ENCODE assay signal across 13 mouse cellular contexts in the genomic region with DNA sequence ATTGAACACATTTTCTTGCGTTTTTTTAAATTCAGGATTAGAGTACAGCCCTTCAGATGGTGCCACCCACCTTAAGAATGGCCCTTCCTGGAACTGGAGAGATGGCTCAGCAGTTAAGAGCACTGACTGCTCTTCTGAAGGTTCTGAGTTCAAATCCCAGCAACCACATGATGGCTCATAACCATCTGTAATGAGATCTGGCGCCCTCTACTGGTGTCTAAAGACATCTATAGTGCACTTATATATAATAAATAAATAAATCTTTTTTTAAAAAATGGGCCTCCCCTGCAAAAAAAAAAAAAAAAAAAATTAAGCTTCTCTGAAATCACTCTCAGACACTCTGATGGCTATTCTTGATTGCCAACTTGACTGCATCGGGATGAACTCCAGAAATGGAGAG. TPM values are rescaled to one million over a fixed set of nuclear protein-coding genes. Genes with fewer than 3 reads are reported as not detected.
DNase-seq lines count a peak whose midpoint lies in the region; ATAC-seq and TF ChIP-seq lines count a peak whose summit lies in the region.
"Had no signal": no experiment of that assay in that cellular context is flagged by ENCODE, and none has a peak within 500 bp of the region (broad histone marks: within the 10 kb centered on the region; RNA-seq: fewer than 3 reads in every experiment).

No protein-coding gene starts in this region.

- no peak overlapping the region for H3K27ac ChIP-seq in cerebellum, adult 2 months (ENCODE audit: insufficient read depth, low read length)
- H3K27ac ChIP-seq in liver, embryonic 14.5 days: no peak overlapping the region

- TF ChIP-seq POLR2A in cerebellum, adult 2 months (IDR thresholded peaks at IDR 0.05; ENCODE audit: borderline replicate concordance, insufficient read depth, low read length): no peak

- no peak for ATAC-seq in liver, embryonic 14.5 days (ENCODE audit: insufficient read depth)

- no peaks in the 10 kb centered on the region for H3K9me3 ChIP-seq in liver, embryonic 14.5 days (ENCODE audit: control insufficient read depth, low read length)
- H3K9me3 ChIP-seq: heart, embryonic 12.5 days; megakaryocyte, embryonic 14.5 days had no signal

- TF ChIP-seq CTCF in cerebellum, adult 2 months (IDR thresholded peaks at IDR 0.05; ENCODE audit: borderline replicate concordance, insufficient read depth, low read depth, low read length): no peak
- peak; percentile 41; the same call in 1 of the 2 replicates for TF ChIP-seq CTCF in liver, embryonic 14.5 days (IDR thresholded peaks at IDR 0.05; ENCODE audit: low read depth)

- H3K4me3 ChIP-seq in cerebellum, adult 2 months (replicated peaks; ENCODE audit: insufficient read depth, low read depth, low read length): no peak overlapping the region
- H3K4me3 ChIP-seq in liver, embryonic 14.5 days (ENCODE audit: insufficient read depth in 1 of 2, low read depth in 2 of 2, low read length in 2 of 2): no peak overlapping the region
- H3K4me3 ChIP-seq: heart, embryonic 12.5 days; megakaryocyte, embryonic 14.5 days had no signal

- WGBS in cerebellum, adult 2 months: 63% methylated on average over 3 of the region's 3 CpGs
- WGBS in liver, embryonic 14.5 days (ENCODE audit: insufficient replicate concordance): 46% methylated on average over 3 of the region's 3 CpGs

- DNase-seq in cerebellum, postnatal 14 days: peak; percentile 12 to 25
- DNase-seq in cerebellum, adult 2 months: no peak
- DNase-seq in liver, embryonic 14.5 days (ENCODE audit: low read depth in 3 of 3, low spot score in 3 of 3): peak in 2 of 3 experiments; percentile 7
- DNase-seq in liver (no peak), ES-CJ7 (ENCODE audit: low read depth, low spot score) (peak; percentile 40)
- peak; percentile 35 for DNase-seq in embryo, embryonic 11 days
- no peak for DNase-seq in natural killer cell, adult 2 months (ENCODE audit: low spot score in 2 of 2)
- no peak for DNase-seq in urinary bladder, adult 2 months (ENCODE audit: low spot score)
- DNase-seq: adrenal gland, postnatal 14 days had no signal

- H3K9ac ChIP-seq in liver, embryonic 14.5 days (replicated peaks): no peak overlapping the region
- H3K9ac ChIP-seq: heart, embryonic 12.5 days had no signal

- H3K27me3 ChIP-seq in cerebellum, adult 2 months (ENCODE audit: control insufficient read depth, insufficient read depth, low read length): no peaks in the 10 kb centered on the region
- no peaks in the 10 kb centered on the region for H3K27me3 ChIP-seq in liver, embryonic 14.5 days (ENCODE audit: control insufficient read depth, insufficient read depth, low read length)

- H3K4me2 ChIP-seq in liver, embryonic 14.5 days (ENCODE audit: low read depth): no peak overlapping the region
- H3K4me2 ChIP-seq: heart, embryonic 12.5 days had no signal

- no peaks in the 10 kb centered on the region for H3K36me3 ChIP-seq in liver, embryonic 14.5 days (replicated peaks; ENCODE audit: control insufficient read depth, insufficient read depth, low read depth)
- H3K36me3 ChIP-seq: heart, embryonic 12.5 days had no signal

- no peak for TF ChIP-seq EP300 in liver, embryonic 14.5 days (IDR thresholded peaks at IDR 0.05; ENCODE audit: low read depth)

- no peaks in the 10 kb centered on the region for H3K4me1 ChIP-seq in cerebellum, adult 2 months (ENCODE audit: control insufficient read depth, insufficient read depth, low read length)
- 0 out of 4 replicates have a peak, but pooled peaks cover 0 to 1% of the 10 kb centered on the region in 2 experiments for H3K4me1 ChIP-seq in liver, embryonic 14.5 days (replicated peaks; ENCODE audit: control insufficient read depth in 2 of 2, insufficient read depth in 2 of 2, low read length in 1 of 2)
- H3K4me1 ChIP-seq: heart, embryonic 12.5 days had no signal

RNA-seq across cellular contexts. Expression of gene Cd209g, which starts 7.8 kb away (rescaled TPM):
- polyA plus RNA-seq in cerebellum, adult 2 months (2012; rRNA removed): 0.20 and 0.21 TPM in 2 replicates
- polyA plus RNA-seq in liver, embryonic 14.5 days (2012; rRNA removed): 0.03 TPM in 1 of 2 replicates, not detected in the other
- 0.14 TPM in 1 of 2 replicates, not detected in the other for polyA plus RNA-seq in liver, embryonic 14.5 days (2014; fragmentation: Nextera tagmentation; extraction: Ambion mirVana)
- 6.7 and 13.7 TPM in 2 replicates for polyA plus RNA-seq in urinary bladder, adult 2 months (2012; rRNA removed)
- polyA plus RNA-seq: C2C12; heart, embryonic 12.5 days; kidney, embryonic 14.5 days had no signal

RNA-seq across cellular contexts. Expression of gene Evi5l, which starts 24.6 kb away (rescaled TPM):
- 66.5 and 73.3 TPM in 2 replicates for polyA plus RNA-seq in cerebellum, adult 2 months (2012; rRNA removed)
- 3.3 TPM in 2 replicates for polyA plus RNA-seq in liver, embryonic 14.5 days (2012; rRNA removed)
- polyA plus RNA-seq in liver, embryonic 14.5 days (2014; fragmentation: Nextera tagmentation; extraction: Ambion mirVana): 3.4 and 4.9 TPM in 2 replicates
- 13.7 and 19.1 TPM in 2 replicates for polyA plus RNA-seq in urinary bladder, adult 2 months (2012; rRNA removed)

RNA-seq across cellular contexts. Expression of gene Cd209f, which starts 36.1 kb away (rescaled TPM):
- 0.38 and 0.46 TPM in 2 replicates for polyA plus RNA-seq in cerebellum, adult 2 months (2012; rRNA removed)
- polyA plus RNA-seq in liver, embryonic 14.5 days (2012; rRNA removed): 0.27 and 0.48 TPM in 2 replicates
- polyA plus RNA-seq in liver, embryonic 14.5 days (2014; fragmentation: Nextera tagmentation; extraction: Ambion mirVana): 0.76 and 0.97 TPM in 2 replicates
- 15.1 and 28.6 TPM in 2 replicates for polyA plus RNA-seq in urinary bladder, adult 2 months (2012; rRNA removed)
- polyA plus RNA-seq: C2C12; heart, embryonic 12.5 days; kidney, embryonic 14.5 days had no signal

Comparison
In these comparisons a context has a peak if more than half of its experiments do, and no peak if none do; other contexts are left out.
1. DNase-seq: peak in cerebellum, postnatal 14 days (2 of 2), liver, embryonic 14.5 days (2 of 3), ES-CJ7 (single experiment) and embryo, embryonic 11 days (single experiment); none in cerebellum, adult 2 months (0 of 2), liver (single experiment), natural killer cell, adult 2 months (0 of 2) and urinary bladder, adult 2 months (single experiment).